18 mouse cellular contexts compared by ENCODE assay signal in the genomic region with DNA sequence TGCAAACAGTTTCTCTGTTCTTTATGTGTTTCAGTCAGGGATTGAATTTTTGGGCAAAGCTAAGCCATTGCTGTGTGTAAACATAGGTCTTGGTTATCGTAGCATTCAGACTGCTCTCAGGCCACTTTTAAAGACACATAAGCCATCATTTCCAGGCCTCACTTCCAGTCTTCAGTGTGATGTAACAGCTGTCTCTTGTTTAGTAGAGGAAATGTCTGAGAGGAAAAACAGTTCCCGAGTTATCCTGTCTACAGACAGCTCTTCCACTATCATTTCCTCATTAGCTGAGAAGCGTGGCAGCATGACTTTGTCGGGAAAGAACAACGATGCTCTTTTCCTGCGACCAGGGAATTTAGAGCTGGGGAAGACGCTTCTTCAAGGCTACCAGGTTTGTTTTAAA.
"Had no signal": no experiment of that assay in that cellular context is flagged by ENCODE, and none has a peak within 500 bp of the region (broad histone marks: within the 10 kb centered on the region; RNA-seq: fewer than 3 reads in every experiment).

No protein-coding gene starts in this region.

- H3K4me1 ChIP-seq: limb, embryonic 13.5 days; liver, embryonic 12.5 days; liver, embryonic 15.5 days; midbrain, embryonic 12.5 days had no signal

- DNase-seq: kidney, adult 8-10 months; kidney, postnatal 14 days; kidney, postnatal 4 days; layer of hippocampus, adult 9-11 months; layer of hippocampus, postnatal 36 days; liver; lung, adult 18-20 months; thymus, adult 18-20 months; thymus, postnatal 36 days had no signal

- H3K9ac ChIP-seq: kidney, embryonic 15.5 days; limb, embryonic 13.5 days; liver, embryonic 12.5 days; liver, embryonic 15.5 days; midbrain, embryonic 12.5 days had no signal

- H3K9me3 ChIP-seq: kidney, embryonic 15.5 days; limb, embryonic 10.5 days; limb, embryonic 13.5 days; liver, embryonic 12.5 days; liver, embryonic 15.5 days; midbrain, embryonic 12.5 days had no signal

- H3K36me3 ChIP-seq: kidney, embryonic 15.5 days; limb, embryonic 10.5 days; limb, embryonic 13.5 days; liver, embryonic 12.5 days; liver, embryonic 15.5 days; midbrain, embryonic 12.5 days had no signal

- ATAC-seq: liver, embryonic 12.5 days; lung, postnatal 0 days; midbrain, embryonic 16.5 days had no signal

- H3K27me3 ChIP-seq: kidney, embryonic 15.5 days; limb, embryonic 13.5 days; liver, embryonic 12.5 days; liver, embryonic 15.5 days; midbrain, embryonic 12.5 days had no signal

- H3K27ac ChIP-seq: kidney, embryonic 15.5 days; limb, embryonic 10.5 days; limb, embryonic 13.5 days; liver, embryonic 12.5 days; liver, embryonic 15.5 days; macrophage; midbrain, embryonic 12.5 days had no signal

- H3K4me3 ChIP-seq: kidney, embryonic 15.5 days; limb, embryonic 10.5 days; limb, embryonic 13.5 days; liver, embryonic 12.5 days; liver, embryonic 15.5 days; midbrain, embryonic 12.5 days had no signal

- H3K4me2 ChIP-seq: liver, embryonic 12.5 days; liver, embryonic 15.5 days; midbrain, embryonic 12.5 days had no signal
